Mouse (Mus musculus) hindbrain, embryonic 10.5 days (tissue): ENCODE data around the gene Drc1. TPM values are rescaled to one million over a fixed set of nuclear protein-coding genes. Genes with fewer than 3 reads are reported as not detected.
A peak's percentile ranks its signal among the peaks of the same experiment; 100 is the strongest.

Experiments used
- DNase-seq: peaks from one replicate; pipeline ENCODE4 v3.0.0-alpha.2; 2017; ENCODE audit warnings: low spot score
- H3K27ac ChIP-seq: fragments of 300-500 bp; sonication (generic); 2 replicates; pipeline ENCODE4 v1.5.1; 2016; ENCODE audit warnings: mild to moderate bottlenecking, moderate library complexity
- H3K27me3 ChIP-seq: fragments of 300-500 bp; sonication (generic); 2 replicates; pipeline ENCODE4 v1.6.1; 2016; ENCODE audit warnings: mild to moderate bottlenecking; ENCODE audit not compliant: poor library complexity, insufficient read depth, severe bottlenecking
- H3K36me3 ChIP-seq: fragments of 300-500 bp; sonication (generic); 2 replicates; pipeline ENCODE4 v1.6.1; 2016; ENCODE audit warnings: mild to moderate bottlenecking, moderate library complexity
- H3K4me1 ChIP-seq: fragments of 300-500 bp; sonication (generic); replicated peaks from 2 replicates; pipeline ENCODE4 v1.6.1; 2016; ENCODE audit warnings: mild to moderate bottlenecking
- H3K4me3 ChIP-seq: fragments of 300-500 bp; sonication (generic); 2 replicates; pipeline ENCODE4 v1.5.1; 2016; ENCODE audit warnings: mild to moderate bottlenecking, moderate library complexity
- H3K9me3 ChIP-seq: fragments of 300-500 bp; sonication (generic); 2 replicates; pipeline ENCODE4 v1.6.1; 2016; ENCODE audit warnings: mild to moderate bottlenecking, moderate library complexity
- WGBS: fragments of 180-500 bp; shearing (Covaris S2); methylation state at CpG from one replicate; pipeline ENCODE4 v1.1.7; 2016; 5-methylcytosine and 5-hydroxymethylcytosine counted together
- polyA plus RNA-seq: library from polyadenylated mRNA; unstranded; fragments of >200 nt; fragmentation: Nextera tagmentation; extraction: Ambion mirVana; gene quantifications from 2 replicates; pipeline ENCODE4 v1.2.1, GENCODE M21; 2016

The Drc1 gene
- 0.85 and 2.0 TPM in 2 replicates for polyA plus RNA-seq

GRCm38 (mm10) chr5:30281291-30281732 is at the start of gene Drc1:
Gene Drc1, plus strand, starts transcription at chr5:30281388.
- Histone ChIP-seq H3K4me3 (peak within 1 kb of the TSS; percentile 61), H3K36me3 (no peaks in the 10 kb centered on the region), H3K27ac (peak within 1 kb of the TSS; percentile 46; the same call in 1 of the 2 replicates), H3K4me1 (peaks cover 11% of the 10 kb centered on the region), H3K9me3 (peaks cover 11% of the 10 kb centered on the region; the same call in 1 of the 2 replicates), H3K27me3 (peaks cover 8% of the 10 kb centered on the region)
- peak; percentile 69 for DNase-seq
- 5% methylated on average over 26 of the region's 26 CpGs for WGBS

GRCm38 (mm10) chr5:30231891-30232270 is 49.3 kb upstream of the Drc1 start:
- peaks cover 12% of the 10 kb centered on the region for H3K36me3 ChIP-seq
- no peaks in the 10 kb centered on the region for H3K27me3 ChIP-seq
- H3K4me1 ChIP-seq = peaks cover 29% of the 10 kb centered on the region
- 61% methylated on average over 16 of the region's 16 CpGs for WGBS
- H3K27ac ChIP-seq = peak overlapping the region; percentile 91
- peak overlapping the region; percentile 87 for H3K4me3 ChIP-seq
- H3K9me3 ChIP-seq = peaks cover 9% of the 10 kb centered on the region
- DNase-seq = no peak

DNA sequence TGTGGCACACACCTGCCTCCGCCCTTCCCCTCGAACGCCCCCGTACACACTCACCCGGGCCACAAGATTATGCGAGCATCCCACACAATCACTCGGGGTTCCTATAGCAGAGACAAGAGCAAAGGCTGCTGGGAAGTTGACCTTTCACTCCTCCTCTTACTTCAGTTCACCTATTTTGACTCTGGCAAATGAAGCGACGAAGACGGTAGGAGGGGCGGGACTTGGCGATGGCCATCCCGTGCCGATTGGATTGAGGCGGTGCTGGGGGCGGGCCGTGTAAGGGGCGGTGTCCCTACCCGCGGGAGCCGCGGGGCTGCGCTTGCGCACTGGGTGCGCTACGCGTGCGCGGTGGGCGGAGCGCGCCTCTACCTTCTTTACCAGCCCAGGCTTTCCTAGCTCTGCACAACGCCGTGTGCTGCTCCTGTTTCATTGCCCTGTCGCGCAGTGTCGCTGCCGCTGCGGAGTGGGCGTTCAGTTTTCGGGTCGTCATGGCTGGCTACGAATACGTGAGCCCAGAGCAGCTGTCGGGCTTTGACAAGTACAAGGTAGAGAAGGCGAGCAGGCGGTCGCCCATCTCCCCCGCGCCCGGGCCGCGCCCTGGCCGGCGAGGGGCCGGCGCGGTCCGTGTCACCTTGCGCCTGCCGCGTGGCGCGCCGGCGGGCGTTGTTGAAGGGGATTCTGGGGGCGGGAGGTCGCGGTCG is 48.8 kb upstream of the Drc1 start, which contains the start of gene Selenoi:
Gene Selenoi (plus strand): TSS at position 311 of the 701 bp plus-strand sequence.
- Histone ChIP-seq H3K4me3 (peak within 1 kb of the TSS; percentile 87), H3K27me3 (no peaks in the 10 kb centered on the region), H3K4me1 (peaks cover 29% of the 10 kb centered on the region), H3K27ac (peak within 1 kb of the TSS; percentile 91), H3K36me3 (peaks cover 12% of the 10 kb centered on the region), H3K9me3 (peaks cover 9% of the 10 kb centered on the region)
- DNase-seq = peak; percentile 98
- 2% methylated on average over 71 of the region's 71 CpGs for WGBS

DNA sequence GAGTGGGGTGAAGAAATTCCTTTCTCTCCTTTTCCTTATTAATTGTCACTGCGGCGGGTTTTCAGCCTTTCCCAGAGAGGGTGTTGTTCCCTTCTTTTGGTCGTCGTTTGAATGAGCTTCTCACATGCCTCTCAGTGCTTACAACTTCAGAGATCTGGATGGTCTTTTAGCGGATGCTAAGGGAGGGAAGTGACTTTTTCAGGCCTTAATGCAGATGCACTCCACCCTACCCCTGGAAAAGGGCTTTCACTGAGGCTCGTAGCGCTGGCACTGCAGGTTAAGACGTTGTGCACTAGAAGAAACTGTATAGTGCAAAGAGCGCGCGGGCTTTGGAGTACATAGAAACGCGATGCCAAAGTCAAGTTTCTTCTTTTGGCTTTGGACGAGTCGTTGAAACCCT is 48.1 kb upstream of the Drc1 start:
- H3K36me3 ChIP-seq = peaks cover 18% of the 10 kb centered on the region
- H3K9me3 ChIP-seq = peaks cover 9% of the 10 kb centered on the region
- 4% methylated on average over 15 of the region's 15 CpGs for WGBS
- peaks cover 29% of the 10 kb centered on the region for H3K4me1 ChIP-seq
- H3K27me3 ChIP-seq = no peaks in the 10 kb centered on the region
- peak overlapping the region; percentile 91 for H3K27ac ChIP-seq
- H3K4me3 ChIP-seq = peak overlapping the region; percentile 87
- no peak for DNase-seq

- peaks cover 28% of the 10 kb centered on the region for H3K36me3 ChIP-seq
- peaks cover 29% of the 10 kb centered on the region for H3K4me1 ChIP-seq
- no peak for DNase-seq
- no peak overlapping the region for H3K27ac ChIP-seq
- peaks cover 9% of the 10 kb centered on the region for H3K9me3 ChIP-seq
- no peaks in the 10 kb centered on the region for H3K27me3 ChIP-seq
- peak overlapping the region; percentile 87 for H3K4me3 ChIP-seq
- WGBS = 76% methylated on average over 8 of the region's 8 CpGs
Observed at GRCm38 (mm10) chr5:30233979-30234378, 47.2 kb upstream of the Drc1 start.

DNA sequence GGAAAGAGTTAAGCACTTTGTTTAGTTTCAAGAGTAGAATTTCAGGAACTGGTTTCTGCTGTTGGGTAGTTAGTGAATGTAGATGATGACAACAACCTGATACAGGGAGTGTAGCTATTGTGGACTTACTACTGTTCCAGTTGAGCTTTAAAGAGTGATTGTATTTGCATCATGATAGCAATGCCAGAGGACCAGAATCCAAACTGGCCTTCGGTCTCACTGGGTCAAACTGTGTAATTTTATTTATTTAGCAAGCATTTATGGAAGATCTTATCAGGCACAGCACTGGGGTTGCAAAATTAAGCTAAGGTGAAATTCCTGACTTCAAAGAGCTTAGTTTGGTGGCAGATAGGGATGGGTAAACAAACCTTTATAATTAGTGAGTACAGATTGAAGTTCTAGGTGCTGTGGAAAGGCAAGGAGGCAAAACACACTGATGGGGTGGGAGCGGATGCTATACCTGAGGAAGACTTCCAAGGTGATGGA is 45.5 kb upstream of the Drc1 start:
- no peak overlapping the region for H3K4me3 ChIP-seq
- peaks cover 29% of the 10 kb centered on the region for H3K4me1 ChIP-seq
- H3K9me3 ChIP-seq = 0 out of 2 replicates have a peak, but pooled peaks cover 2% of the 10 kb centered on the region
- no peak overlapping the region for H3K27ac ChIP-seq
- H3K36me3 ChIP-seq = peaks cover 33% of the 10 kb centered on the region
- DNase-seq = no peak
- WGBS = 98% methylated on average over 2 of the region's 2 CpGs
- H3K27me3 ChIP-seq = no peaks in the 10 kb centered on the region

DNA sequence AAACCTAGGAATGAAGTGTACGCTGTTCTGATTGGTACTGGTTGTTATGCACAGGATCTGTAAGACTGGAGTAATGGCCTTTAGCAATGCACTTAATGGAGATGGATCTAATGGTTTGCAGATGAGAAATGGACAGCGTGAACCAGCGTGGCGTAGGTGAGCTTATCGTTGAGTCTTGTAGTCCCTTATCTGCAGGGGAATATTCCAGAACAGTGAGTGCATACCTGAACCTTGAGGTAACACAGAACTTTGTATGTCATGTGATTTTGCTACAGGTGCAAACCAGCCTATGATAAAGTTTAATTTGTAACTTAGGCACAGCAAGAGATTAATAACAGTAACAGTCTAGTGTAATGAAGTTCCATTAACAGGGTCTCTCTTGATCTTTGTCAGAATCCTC is 42.7 kb upstream of the Drc1 start:
- Histone ChIP-seq H3K4me3 (no peak overlapping the region), H3K27me3 (no peaks in the 10 kb centered on the region), H3K27ac (no peak overlapping the region), H3K36me3 (peaks cover 29% of the 10 kb centered on the region), H3K9me3 (no peaks in the 10 kb centered on the region), H3K4me1 (peaks cover 17% of the 10 kb centered on the region)
- 98% methylated on average over 5 of the region's 5 CpGs for WGBS
- no peak for DNase-seq

DNA sequence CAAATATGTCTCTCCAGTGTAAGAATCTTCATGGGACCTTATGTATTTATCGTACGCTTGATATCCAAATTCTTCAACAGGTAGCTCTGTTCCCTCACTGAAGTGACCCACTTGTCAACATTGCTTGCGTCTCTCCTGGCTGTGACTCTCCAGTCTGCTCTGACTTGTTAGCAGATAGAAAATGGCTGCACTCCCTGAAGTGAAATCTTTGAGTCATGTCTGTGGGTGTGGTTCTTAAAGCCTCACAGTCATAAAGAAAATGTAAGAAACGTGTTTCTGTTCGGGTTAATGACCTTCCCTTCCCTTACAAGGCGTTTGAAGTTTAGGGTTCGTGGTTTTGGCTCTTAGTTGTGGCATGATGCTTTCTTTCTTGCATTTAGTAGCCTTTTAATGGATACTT is 40.6 kb upstream of the Drc1 start:
- Histone ChIP-seq H3K4me3 (no peak overlapping the region), H3K4me1 (0 out of 2 replicates have a peak, but pooled peaks cover 8% of the 10 kb centered on the region), H3K36me3 (peaks cover 29% of the 10 kb centered on the region), H3K27ac (no peak overlapping the region), H3K9me3 (no peaks in the 10 kb centered on the region), H3K27me3 (no peaks in the 10 kb centered on the region)
- 94% methylated on average over 7 of the region's 7 CpGs for WGBS
- no peak for DNase-seq

DNA sequence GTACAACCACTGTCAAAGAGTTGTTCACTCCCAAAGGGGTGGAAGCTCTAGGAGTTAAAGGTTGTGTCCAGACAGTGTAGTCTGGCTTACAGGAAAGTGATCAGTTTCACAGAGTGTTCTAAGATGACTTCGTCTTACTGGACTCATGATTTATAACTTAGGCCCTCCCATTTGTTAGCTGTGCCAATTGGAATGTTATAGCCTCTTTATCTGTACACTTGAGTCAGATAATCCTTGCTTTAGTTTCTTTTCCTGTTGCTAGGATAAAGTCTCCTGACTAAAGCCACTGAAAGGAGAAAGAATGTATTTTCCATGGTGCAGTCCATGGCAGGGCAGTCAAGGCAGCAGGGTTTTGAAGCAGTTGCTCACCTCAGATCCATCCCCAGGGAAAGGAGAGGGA is 38.8 kb upstream of the Drc1 start:
- H3K27ac ChIP-seq = no peak overlapping the region
- no peaks in the 10 kb centered on the region for H3K27me3 ChIP-seq
- no peak for DNase-seq
- 87% methylated on average over 1 of the region's 1 CpGs for WGBS
- 0 out of 2 replicates have a peak, but pooled peaks cover 8% of the 10 kb centered on the region for H3K4me1 ChIP-seq
- no peaks in the 10 kb centered on the region for H3K9me3 ChIP-seq
- peaks cover 30% of the 10 kb centered on the region for H3K36me3 ChIP-seq
- no peak overlapping the region for H3K4me3 ChIP-seq

DNA sequence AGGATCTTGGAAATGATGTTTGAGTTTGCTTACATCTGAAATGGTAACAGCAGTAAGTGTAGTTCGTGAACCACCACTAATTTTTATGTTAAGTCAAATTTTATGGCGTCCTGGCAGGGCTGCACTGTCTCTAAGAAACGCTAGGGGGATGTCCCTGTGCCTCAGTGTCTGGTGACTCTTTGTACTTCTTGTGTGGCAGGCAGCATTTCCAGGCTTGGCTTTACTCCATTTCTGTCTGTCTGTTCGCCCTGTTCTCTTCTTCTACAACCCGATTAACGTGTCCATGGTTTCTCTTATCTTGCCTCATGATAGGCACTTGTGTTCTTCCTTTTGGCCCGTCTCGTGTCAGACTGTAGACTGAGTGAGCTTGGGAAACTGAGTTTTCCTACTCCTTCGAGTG is 37.4 kb upstream of the Drc1 start:
- WGBS = 78% methylated on average over 9 of the region's 9 CpGs
- H3K4me3 ChIP-seq = no peak overlapping the region
- 0 out of 2 replicates have a peak, but pooled peaks cover 8% of the 10 kb centered on the region for H3K4me1 ChIP-seq
- no peaks in the 10 kb centered on the region for H3K9me3 ChIP-seq
- H3K27me3 ChIP-seq = no peaks in the 10 kb centered on the region
- H3K36me3 ChIP-seq = peaks cover 25% of the 10 kb centered on the region
- no peak for DNase-seq
- H3K27ac ChIP-seq = no peak overlapping the region

- Histone ChIP-seq H3K4me3 (no peak overlapping the region), H3K36me3 (peaks cover 24% of the 10 kb centered on the region), H3K27ac (no peak overlapping the region), H3K9me3 (no peaks in the 10 kb centered on the region), H3K4me1 (0 out of 2 replicates have a peak, but pooled peaks cover 8% of the 10 kb centered on the region), H3K27me3 (no peaks in the 10 kb centered on the region)
- no peak for DNase-seq
- WGBS = 93% methylated on average over 9 of the region's 9 CpGs
Observed at GRCm38 (mm10) chr5:30245861-30246416, 35.2 kb upstream of the Drc1 start.

- no peaks in the 10 kb centered on the region for H3K27me3 ChIP-seq
- no peak for DNase-seq
- peaks cover 35% of the 10 kb centered on the region for H3K36me3 ChIP-seq
- no peak overlapping the region for H3K4me3 ChIP-seq
- no peaks in the 10 kb centered on the region for H3K9me3 ChIP-seq
- WGBS = 95% methylated on average over 1 of the region's 1 CpGs
- 0 out of 2 replicates have a peak, but pooled peaks cover 5% of the 10 kb centered on the region for H3K4me1 ChIP-seq
- H3K27ac ChIP-seq = no peak overlapping the region
Observed at GRCm38 (mm10) chr5:30247666-30248065, 33.5 kb upstream of the Drc1 start.
